Mouse (Mus musculus) lung, postnatal 25 days (tissue): ENCODE results near the gene Elmod2.
"Not testable (repeated sequence)": the region's sequence is repeated elsewhere in the genome, so short reads cannot be mapped to it uniquely, and the experiment has no call there.

Source experiments
- DNase-seq: peaks from one replicate; pipeline ENCODE4 v3.0.0; 2022; ENCODE audit warnings: low spot score

The Elmod2 gene

GRCm38 (mm10) chr8:83331899-83332697 is at the start of gene Elmod2:
Gene Elmod2, minus strand, starts transcription at chr8:83332486.
- DNase-seq, result peak; percentile 97

- no peak for DNase-seq
Measured at GRCm38 (mm10) chr8:83381016-83381415, 48.7 kb upstream of the Elmod2 start.

DNA sequence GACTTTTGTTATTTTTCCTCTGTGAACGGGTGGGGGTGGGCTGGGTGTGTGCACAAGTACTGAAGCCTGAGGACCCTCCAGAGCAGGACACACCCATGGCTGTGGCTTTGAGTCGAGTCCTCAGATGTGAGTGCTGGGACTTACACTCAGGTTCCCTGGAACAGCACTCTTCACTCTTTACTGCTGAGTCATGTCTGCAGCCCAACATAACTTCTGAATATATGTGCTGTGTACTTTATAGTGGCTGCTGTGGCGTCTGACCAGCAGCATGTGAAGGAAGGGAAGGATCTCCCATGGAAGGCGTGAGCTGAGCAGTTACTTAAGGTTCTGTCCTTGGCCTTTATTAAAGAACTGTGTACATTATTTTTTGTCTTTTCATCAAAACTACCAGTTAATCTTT is 47.9 kb upstream of the Elmod2 start:
- DNase-seq, result no peak

DNA sequence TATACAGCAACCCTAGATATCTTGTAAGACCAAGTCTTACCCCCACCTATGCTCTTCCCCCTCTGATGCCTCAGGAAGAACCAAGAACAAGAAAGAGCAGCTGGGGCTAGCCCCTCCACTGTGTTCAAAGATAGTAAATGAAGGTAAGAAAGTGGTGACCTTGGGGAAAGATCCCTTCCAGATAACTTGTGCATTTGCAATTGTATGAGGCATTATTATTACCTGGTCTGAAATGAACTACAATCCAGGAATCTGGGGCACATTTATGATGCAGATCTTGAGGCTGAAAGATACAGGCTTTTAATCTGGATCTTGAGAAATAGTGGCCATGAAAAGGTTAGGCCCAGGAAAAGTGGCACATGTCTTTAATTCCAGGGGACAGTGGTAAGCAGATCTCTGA is 44.9 kb upstream of the Elmod2 start:
- DNase-seq, result no peak

- no peak for DNase-seq
Measured at GRCm38 (mm10) chr8:83363156-83363769, 31.0 kb upstream of the Elmod2 start.

- DNase-seq, result no peak
Measured at GRCm38 (mm10) chr8:83351315-83351714, 19.0 kb upstream of the Elmod2 start.

DNA sequence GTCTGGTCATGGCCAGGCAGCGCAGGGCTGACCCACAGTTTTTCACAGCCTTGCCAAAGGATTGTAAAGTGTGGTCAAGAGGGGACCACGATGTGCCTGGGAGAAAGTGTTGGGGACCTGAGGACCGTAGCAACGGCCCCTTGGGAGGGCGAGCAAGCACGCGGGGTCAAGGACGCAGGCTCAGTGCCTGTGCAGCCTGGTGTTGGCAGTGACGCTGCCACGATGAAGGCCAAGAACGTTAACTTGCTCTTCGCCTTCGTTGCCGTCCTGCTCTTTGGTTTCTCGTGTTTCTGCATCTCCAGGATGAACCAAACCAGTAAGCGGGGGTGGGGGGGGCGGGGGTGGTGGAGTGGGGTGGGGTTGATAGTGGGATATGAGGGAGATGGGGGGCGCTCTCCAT is 16.0 kb upstream of the Elmod2 start, which contains the start of gene Mgat4d:
Gene Mgat4d, plus strand, starts transcription at position 209 of the 400 bp plus-strand sequence.
- no peak for DNase-seq

- DNase-seq, result peak; percentile 8
Measured at GRCm38 (mm10) chr8:83342693-83343092, 10.4 kb upstream of the Elmod2 start.

DNA sequence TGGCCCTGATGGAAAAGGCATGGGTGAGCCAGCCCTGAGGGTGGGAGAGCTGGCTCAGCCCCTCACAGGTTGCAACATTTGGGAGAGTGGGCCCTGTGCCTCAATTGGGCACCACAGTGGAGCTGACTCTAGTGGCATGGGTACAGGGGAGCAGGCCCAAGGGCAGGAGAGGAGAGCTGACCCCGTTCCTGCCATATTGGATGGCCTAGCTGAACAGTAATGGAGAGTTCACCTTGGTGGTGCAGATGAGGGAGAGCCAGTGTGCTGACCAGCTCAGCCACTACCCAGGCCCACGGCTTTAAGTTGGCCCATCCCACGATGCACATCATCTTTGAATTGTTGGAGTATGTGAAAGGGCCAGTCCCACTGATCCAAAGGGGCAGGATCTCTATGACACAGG is 9.8 kb upstream of the Elmod2 start:
- no peak for DNase-seq

GRCm38 (mm10) chr8:83332864-83333263 is 578 bp upstream of the Elmod2 start:
- DNase-seq, result no peak

- DNase-seq, result peak; percentile 2
Measured at GRCm38 (mm10) chr8:83331567-83331898, 753 bp downstream of the Elmod2 start.

DNA sequence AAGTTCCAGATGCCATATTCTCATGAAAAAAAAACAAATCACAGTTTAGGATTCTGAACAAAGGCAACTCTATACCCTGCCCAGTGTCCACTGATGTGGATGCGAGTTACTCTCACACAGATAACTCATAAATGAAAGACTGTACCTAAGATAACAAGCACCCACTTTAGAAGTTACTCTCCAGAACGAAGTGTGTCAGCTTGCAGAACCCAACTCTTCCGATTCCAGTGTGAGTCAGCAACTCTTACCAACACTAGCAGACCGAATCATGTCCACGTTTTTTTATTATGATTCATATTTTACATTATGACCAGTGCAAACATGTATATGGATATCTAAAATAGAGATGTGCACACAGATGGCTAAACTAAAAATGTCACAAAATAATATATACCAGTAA is 4.4 kb downstream of the Elmod2 start:
- DNase-seq, result no peak

DNA sequence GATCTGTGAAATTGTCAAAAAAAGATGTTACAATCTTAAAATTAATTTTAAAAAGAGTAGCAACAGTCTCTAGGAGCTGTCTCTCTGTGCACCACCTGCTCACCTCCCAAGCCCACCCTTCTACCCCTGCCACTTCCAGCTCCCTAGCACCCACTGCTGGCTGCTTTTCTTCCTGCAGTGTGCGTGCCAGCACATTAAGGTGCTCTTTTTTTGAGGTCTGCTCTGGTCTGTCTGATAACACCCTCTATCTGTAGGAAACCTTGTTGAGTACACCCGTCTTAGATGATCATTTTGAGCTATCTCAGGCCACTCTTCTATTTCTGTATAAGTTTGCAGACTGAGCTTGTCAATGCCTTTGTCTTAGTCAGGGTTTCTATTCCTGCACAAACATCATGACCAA is 9.2 kb downstream of the Elmod2 start:
- no peak for DNase-seq

- no peak for DNase-seq
Measured at GRCm38 (mm10) chr8:83322374-83322773, 9.9 kb downstream of the Elmod2 start.

DNA sequence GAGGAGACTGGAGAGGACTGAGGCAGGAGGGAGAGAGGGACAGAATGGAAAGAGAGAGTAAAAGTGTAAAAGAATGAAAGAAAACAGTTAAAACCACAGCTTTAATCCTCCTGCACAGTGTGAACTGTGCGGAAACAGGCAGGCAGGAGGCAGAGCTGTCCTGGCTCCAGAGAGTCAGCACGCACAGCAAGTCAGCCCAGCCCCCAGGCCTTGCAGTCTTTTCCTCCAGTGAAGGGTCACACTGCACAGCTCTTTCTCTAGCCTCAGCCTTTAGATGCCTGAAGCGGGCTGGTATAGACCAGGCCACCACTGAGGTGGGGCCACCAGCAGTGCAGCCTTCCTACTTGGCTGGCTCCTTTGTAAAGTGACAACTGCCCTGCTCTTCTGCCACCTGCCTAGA is 11.7 kb downstream of the Elmod2 start:
- DNase-seq, result no peak

DNA sequence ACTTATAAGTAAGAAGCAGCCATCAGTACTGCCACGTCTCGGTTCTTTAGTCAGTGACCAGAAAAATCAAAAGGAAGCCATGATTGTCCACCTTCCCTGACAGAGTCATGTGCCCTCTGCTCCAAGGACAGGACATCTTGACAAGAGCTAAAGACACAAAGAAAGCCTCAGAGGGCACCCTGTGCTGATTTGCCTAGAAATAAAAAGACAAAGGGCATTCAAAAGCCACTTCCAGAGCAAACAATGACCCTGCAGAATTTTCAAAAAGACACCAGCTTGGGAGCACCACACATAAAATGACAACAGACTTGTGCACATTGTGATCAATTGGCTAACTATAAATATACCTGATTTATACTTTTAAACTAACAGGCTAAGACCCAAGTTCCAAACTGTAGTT is 16.6 kb downstream of the Elmod2 start:
- DNase-seq, result no peak

DNA sequence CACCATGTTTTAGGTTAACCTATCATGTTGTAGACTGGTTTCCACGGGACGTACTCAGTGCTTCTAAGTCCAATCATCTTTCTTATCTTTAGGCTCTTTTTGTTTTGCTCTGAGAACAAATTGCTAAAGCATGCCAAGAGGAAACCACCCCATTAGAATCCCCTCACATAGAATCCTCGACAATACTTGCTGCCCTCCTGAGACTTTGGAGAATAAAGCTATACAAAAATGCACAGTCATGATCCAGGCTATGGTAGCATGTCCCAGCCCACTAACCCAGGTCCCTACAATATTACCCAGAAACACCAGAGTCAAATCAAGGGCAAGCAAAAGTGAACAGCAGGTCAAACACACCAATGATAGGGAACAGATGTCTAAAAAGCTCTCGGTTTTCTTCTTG is 17.2 kb downstream of the Elmod2 start:
- not testable (repeated sequence) for DNase-seq

DNA sequence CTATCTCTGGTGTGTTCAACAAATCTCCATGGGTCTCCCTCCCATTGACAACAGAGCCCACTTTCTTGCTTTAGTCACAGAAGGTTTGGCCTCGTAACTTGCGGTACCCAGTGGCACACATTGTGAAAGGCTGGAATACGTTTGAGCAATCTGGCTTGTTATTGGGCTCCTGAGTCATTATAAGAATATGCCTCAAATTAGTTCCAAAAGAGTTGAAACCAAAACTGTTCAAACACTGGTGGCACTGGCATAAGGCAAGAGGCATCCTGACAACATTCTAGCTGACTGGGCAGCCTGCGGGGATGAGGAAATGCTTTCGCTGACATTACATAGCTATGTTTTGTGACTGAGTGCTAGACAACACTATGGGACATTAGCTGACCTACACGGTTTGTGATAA is 22.4 kb downstream of the Elmod2 start:
- DNase-seq, result no peak

GRCm38 (mm10) chr8:83304946-83305345 is 27.3 kb downstream of the Elmod2 start:
- no peak for DNase-seq

GRCm38 (mm10) chr8:83300135-83300534 is 32.2 kb downstream of the Elmod2 start:
- no peak for DNase-seq

GRCm38 (mm10) chr8:83297375-83297774 is 34.9 kb downstream of the Elmod2 start:
- no peak for DNase-seq

GRCm38 (mm10) chr8:83290176-83290575 is 42.1 kb downstream of the Elmod2 start, which contains the start of gene Ucp1:
Gene Ucp1, plus strand, starts transcription at chr8:83290352.
- DNase-seq, result no peak

DNA sequence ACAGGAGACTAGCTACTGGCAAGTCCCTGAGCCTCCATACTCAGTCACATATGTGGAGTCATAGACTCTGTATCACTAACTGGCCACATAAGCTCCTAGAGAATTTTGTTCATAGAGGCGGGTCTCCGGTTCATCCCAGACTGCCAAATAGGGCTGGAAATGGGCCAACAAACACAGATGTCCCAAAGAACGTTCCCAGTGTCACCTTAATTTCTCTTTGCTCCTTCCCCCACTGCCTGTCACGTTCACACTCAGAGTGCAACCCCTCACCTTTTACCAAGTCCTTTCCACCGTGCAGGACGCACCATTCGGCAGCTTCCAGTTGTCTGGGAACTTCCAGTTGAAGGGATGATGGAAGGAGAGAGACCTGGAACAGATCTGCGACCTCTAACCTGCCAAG is 46.9 kb downstream of the Elmod2 start:
- DNase-seq, result no peak

DNA sequence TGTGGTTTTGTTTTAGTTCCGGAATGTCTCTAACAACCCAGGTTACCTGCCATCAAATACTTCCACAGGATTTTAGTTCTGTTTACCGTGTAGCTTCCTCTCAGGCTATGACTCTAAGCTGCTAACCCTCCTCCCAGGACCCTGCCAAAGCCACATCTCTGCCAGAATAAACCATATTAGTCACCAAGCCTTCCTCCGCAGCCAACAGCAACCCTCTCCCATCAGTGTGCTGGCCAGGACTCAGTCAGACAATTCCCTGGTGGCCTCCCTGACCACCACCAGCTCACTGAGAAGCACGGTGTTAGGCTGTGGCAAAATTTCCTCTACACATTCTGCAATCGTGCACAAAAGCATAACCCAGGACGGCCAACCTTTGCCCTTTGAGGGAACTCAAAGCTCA is 53.9 kb downstream of the Elmod2 start:
- no peak for DNase-seq
